Mouse (Mus musculus): ENCODE measurements around the gene Rdh16.

- TF ChIP-seq CTCF (IDR thresholded peaks at IDR 0.05; ENCODE audit: extremely low read depth, insufficient read length, insufficient replicate concordance, low read depth, low read length) (no peak), POLR2A (IDR thresholded peaks at IDR 0.05; ENCODE audit: low read depth, low read length) (no peak)
These were observed at the start of gene Rdh16 for GRCm38 (mm10) chr10:127800891-127801290.
